Comparison of ENCODE assay signal across 28 mouse cellular contexts in the genomic region with DNA sequence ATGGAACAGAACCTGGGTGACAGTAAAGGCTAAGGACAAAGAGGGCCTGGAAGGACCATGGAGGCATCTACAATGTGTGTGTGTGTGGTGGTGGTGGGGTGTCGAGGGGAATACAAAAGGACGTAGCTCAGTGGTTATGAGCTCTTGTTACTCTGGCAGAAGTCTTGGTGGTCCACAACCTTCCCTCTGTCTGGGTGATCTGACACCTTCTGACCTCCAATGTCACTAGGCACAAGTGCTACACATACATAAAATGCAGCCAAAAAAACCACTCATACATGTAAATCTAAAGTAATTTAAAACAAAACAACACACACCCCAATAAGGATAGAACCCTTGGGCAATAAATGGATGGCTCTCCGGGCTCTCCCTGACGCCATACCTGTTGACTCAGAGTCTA. TPM values are rescaled to one million over a fixed set of nuclear protein-coding genes. Genes with fewer than 3 reads are reported as not detected.
A peak's percentile ranks its signal among the peaks of the same experiment; 100 is the strongest.
DNase-seq lines count a peak whose midpoint lies in the region; ATAC-seq and TF ChIP-seq lines count a peak whose summit lies in the region.
"Had no signal": no experiment of that assay in that cellular context is flagged by ENCODE, and none has a peak within 500 bp of the region (broad histone marks: within the 10 kb centered on the region; RNA-seq: fewer than 3 reads in every experiment).

No protein-coding gene starts in this region.

- no peak overlapping the region for H3K4me2 ChIP-seq in liver, embryonic 15.5 days
- no peak overlapping the region for H3K4me2 ChIP-seq in liver, postnatal 0 days (ENCODE audit: low read depth, low read length)

- no peak overlapping the region for H3K9ac ChIP-seq in liver, embryonic 15.5 days
- no peak overlapping the region for H3K9ac ChIP-seq in liver, postnatal 0 days (replicated peaks)
- H3K9ac ChIP-seq: embryonic facial prominence, embryonic 15.5 days; hindbrain, embryonic 13.5 days; limb, embryonic 12.5 days had no signal

- no peaks in the 10 kb centered on the region for H3K9me3 ChIP-seq in liver, embryonic 15.5 days (replicated peaks)
- no peaks in the 10 kb centered on the region for H3K9me3 ChIP-seq in liver, postnatal 0 days (ENCODE audit: low read length)
- H3K9me3 ChIP-seq: embryonic facial prominence, embryonic 15.5 days; hindbrain, embryonic 13.5 days; limb, embryonic 12.5 days had no signal

- DNase-seq in cerebellum, adult 11-12 months, result peak; percentile 29
- no peak for DNase-seq in cerebellum, postnatal 14 days
- DNase-seq in kidney, adult 9 months, result peak; percentile 20
- DNase-seq in kidney, adult 18-20 months, result no peak
- DNase-seq in liver, postnatal 0 days, result no peak
- DNase-seq in adrenal gland, postnatal 25 days, result no peak
- DNase-seq in thymus, postnatal 0 days (ENCODE audit: low spot score), result no peak
- DNase-seq: lung, adult 18-20 months; lung, postnatal 14 days; thymus, postnatal 14 days had no signal

- no peak for TF ChIP-seq CTCF in liver, postnatal 0 days (IDR thresholded peaks at IDR 0.05; ENCODE audit: low read depth)

- TF ChIP-seq EP300 in liver, postnatal 0 days (IDR thresholded peaks at IDR 0.05; ENCODE audit: low read depth), result no peak

- H3K4me1 ChIP-seq in liver, embryonic 15.5 days (replicated peaks), result peaks cover 41% of the 10 kb centered on the region
- H3K4me1 ChIP-seq in liver, postnatal 0 days (ENCODE audit: insufficient read depth), result peaks cover 19% of the 10 kb centered on the region

- H3K27ac ChIP-seq in liver, embryonic 15.5 days (replicated peaks), result peak overlapping the region; percentile 71; the same call in 1 of the 2 replicates
- H3K27ac ChIP-seq in liver, postnatal 0 days (ENCODE audit: low read depth), result no peak overlapping the region
- H3K27ac ChIP-seq: limb, embryonic 12.5 days had no signal

- peaks cover 17% of the 10 kb centered on the region for H3K27me3 ChIP-seq in liver, embryonic 15.5 days
- no peaks in the 10 kb centered on the region for H3K27me3 ChIP-seq in liver, postnatal 0 days (ENCODE audit: insufficient read depth, low read length)

- no peak overlapping the region for H3K4me3 ChIP-seq in liver, embryonic 15.5 days (replicated peaks)
- H3K4me3 ChIP-seq in liver, postnatal 0 days (ENCODE audit: low read depth, low read length), result no peak overlapping the region
- H3K4me3 ChIP-seq: embryonic facial prominence, embryonic 15.5 days; hindbrain, embryonic 13.5 days; limb, embryonic 12.5 days had no signal

- 91% methylated on average over 4 of the region's 4 CpGs for WGBS in liver, embryonic 15.5 days (ENCODE audit: insufficient replicate concordance)
- WGBS in liver, postnatal 0 days (ENCODE audit: insufficient replicate concordance), result 85% methylated on average over 4 of the region's 4 CpGs

- ATAC-seq in liver, embryonic 15.5 days (ENCODE audit: insufficient read depth), result no peak
- no peak for ATAC-seq in liver, postnatal 0 days
- ATAC-seq: Patski had no signal

- peaks cover 15% of the 10 kb centered on the region for H3K36me3 ChIP-seq in liver, embryonic 15.5 days (replicated peaks)
- H3K36me3 ChIP-seq in liver, postnatal 0 days (replicated peaks; ENCODE audit: insufficient read depth, low read length), result peaks cover 6% of the 10 kb centered on the region
- H3K36me3 ChIP-seq: embryonic facial prominence, embryonic 15.5 days; hindbrain, embryonic 13.5 days had no signal

RNA-seq across cellular contexts. Expression of a gene that starts 2.9 kb away (rescaled TPM):
- polyA plus RNA-seq in liver, embryonic 15.5 days (2015; fragmentation: Nextera tagmentation; extraction: Ambion mirVana), result 695 and 769 TPM in 2 replicates
- 263 and 294 TPM in 2 replicates for polyA plus RNA-seq in liver, postnatal 0 days (2015; fragmentation: Nextera tagmentation; extraction: Ambion mirVana)
- 247 and 303 TPM in 2 replicates for total RNA-seq in adrenal gland, postnatal 25 days (2021)
- 460 and 503 TPM in 2 replicates for polyA plus RNA-seq in thymus, postnatal 0 days (2015; fragmentation: Nextera tagmentation; extraction: Ambion mirVana)

RNA-seq across cellular contexts. Expression of a gene that starts 6.8 kb away (rescaled TPM):
- not detected in 2 replicates for polyA plus RNA-seq in liver, embryonic 15.5 days (2015; fragmentation: Nextera tagmentation; extraction: Ambion mirVana)
- not detected in 2 replicates for polyA plus RNA-seq in liver, postnatal 0 days (2015; fragmentation: Nextera tagmentation; extraction: Ambion mirVana)
- total RNA-seq in adrenal gland, postnatal 25 days (2021), result not detected in 2 replicates
- 0.05 TPM in 1 of 2 replicates, not detected in the other for polyA plus RNA-seq in thymus, postnatal 0 days (2015; fragmentation: Nextera tagmentation; extraction: Ambion mirVana)
- total RNA-seq: adrenal gland, postnatal 10 days; gastrocnemius, adult 18-20 months; granulocyte monocyte progenitor cell, adult 5-6 weeks; heart, postnatal 10 days; layer of hippocampus, adult 18-20 months; left cerebral cortex, adult 18-20 months; megakaryocyte-erythroid progenitor cell, adult 5-6 weeks; midbrain, postnatal 0 days had no signal
- polyA plus RNA-seq: brain, embryonic 14.5 days; embryonic facial prominence, embryonic 15.5 days; heart, embryonic 11.5 days; hindbrain, embryonic 13.5 days; limb, embryonic 12.5 days; midbrain, postnatal 0 days; neural tube, embryonic 11.5 days; Patski had no signal

RNA-seq across cellular contexts. Expression of a gene that starts 8.9 kb away (rescaled TPM):
- polyA plus RNA-seq in liver, embryonic 15.5 days (2015; fragmentation: Nextera tagmentation; extraction: Ambion mirVana), result 1.0 TPM in 1 of 2 replicates, not detected in the other
- not detected in 2 replicates for polyA plus RNA-seq in liver, postnatal 0 days (2015; fragmentation: Nextera tagmentation; extraction: Ambion mirVana)
- total RNA-seq in adrenal gland, postnatal 25 days (2021), result 0.46 TPM in 1 of 2 replicates, not detected in the other
- 0.34 TPM in 1 of 2 replicates, not detected in the other for polyA plus RNA-seq in thymus, postnatal 0 days (2015; fragmentation: Nextera tagmentation; extraction: Ambion mirVana)
- total RNA-seq: adrenal gland, postnatal 10 days; gastrocnemius, adult 18-20 months; granulocyte monocyte progenitor cell, adult 5-6 weeks; heart, postnatal 10 days; left cerebral cortex, adult 18-20 months; megakaryocyte-erythroid progenitor cell, adult 5-6 weeks; midbrain, postnatal 0 days had no signal
- polyA plus RNA-seq: limb, embryonic 12.5 days; midbrain, postnatal 0 days; neural tube, embryonic 11.5 days had no signal

RNA-seq across cellular contexts. Expression of a gene that starts 9.2 kb away (rescaled TPM):
- not detected in 2 replicates for polyA plus RNA-seq in liver, embryonic 15.5 days (2015; fragmentation: Nextera tagmentation; extraction: Ambion mirVana)
- polyA plus RNA-seq in liver, postnatal 0 days (2015; fragmentation: Nextera tagmentation; extraction: Ambion mirVana), result not detected in 2 replicates
- not detected in 2 replicates for total RNA-seq in adrenal gland, postnatal 25 days (2021)
- polyA plus RNA-seq in thymus, postnatal 0 days (2015; fragmentation: Nextera tagmentation; extraction: Ambion mirVana), result not detected in 2 replicates
- total RNA-seq: adrenal gland, postnatal 10 days; gastrocnemius, adult 18-20 months; granulocyte monocyte progenitor cell, adult 5-6 weeks; heart, postnatal 10 days; layer of hippocampus, adult 18-20 months; left cerebral cortex, adult 18-20 months; megakaryocyte-erythroid progenitor cell, adult 5-6 weeks had no signal
- polyA plus RNA-seq: brain, embryonic 14.5 days; heart, embryonic 11.5 days; hindbrain, embryonic 13.5 days; intestine, embryonic 14.5 days; limb, embryonic 12.5 days; midbrain, postnatal 0 days; neural tube, embryonic 11.5 days; Patski; small intestine, adult 2 months had no signal

RNA-seq across cellular contexts. Expression of a gene that starts 13.0 kb away (rescaled TPM):
- not detected in 2 replicates for polyA plus RNA-seq in liver, embryonic 15.5 days (2015; fragmentation: Nextera tagmentation; extraction: Ambion mirVana)
- polyA plus RNA-seq in liver, postnatal 0 days (2015; fragmentation: Nextera tagmentation; extraction: Ambion mirVana), result not detected in 2 replicates
- total RNA-seq in adrenal gland, postnatal 25 days (2021), result not detected in 2 replicates
- 0.14 TPM in 1 of 2 replicates, not detected in the other for polyA plus RNA-seq in thymus, postnatal 0 days (2015; fragmentation: Nextera tagmentation; extraction: Ambion mirVana)
- total RNA-seq: adrenal gland, postnatal 10 days; gastrocnemius, adult 18-20 months; granulocyte monocyte progenitor cell, adult 5-6 weeks; heart, postnatal 10 days had no signal
- polyA plus RNA-seq: brain, embryonic 14.5 days; embryonic facial prominence, embryonic 15.5 days; heart, embryonic 11.5 days; hindbrain, embryonic 13.5 days; limb, embryonic 12.5 days; midbrain, postnatal 0 days; neural tube, embryonic 11.5 days; small intestine, adult 2 months had no signal

Comparison
In these comparisons a context has a peak if more than half of its experiments do, and no peak if none do; other contexts are left out.
1. DNase-seq: peak in cerebellum, adult 11-12 months (single experiment) and kidney, adult 9 months (single experiment); none in cerebellum, postnatal 14 days (0 of 2), kidney, adult 18-20 months (single experiment), liver, postnatal 0 days (single experiment), adrenal gland, postnatal 25 days (single experiment) and thymus, postnatal 0 days (single experiment).